Mouse (Mus musculus): Measurements from ENCODE around the gene Ddx23. TPM values are rescaled to one million over a fixed set of nuclear protein-coding genes. Genes with fewer than 3 reads are reported as not detected.

The Ddx23 gene
- polyA plus RNA-seq, 1 experiment from 2014 or later: 27.3 TPM

DNA sequence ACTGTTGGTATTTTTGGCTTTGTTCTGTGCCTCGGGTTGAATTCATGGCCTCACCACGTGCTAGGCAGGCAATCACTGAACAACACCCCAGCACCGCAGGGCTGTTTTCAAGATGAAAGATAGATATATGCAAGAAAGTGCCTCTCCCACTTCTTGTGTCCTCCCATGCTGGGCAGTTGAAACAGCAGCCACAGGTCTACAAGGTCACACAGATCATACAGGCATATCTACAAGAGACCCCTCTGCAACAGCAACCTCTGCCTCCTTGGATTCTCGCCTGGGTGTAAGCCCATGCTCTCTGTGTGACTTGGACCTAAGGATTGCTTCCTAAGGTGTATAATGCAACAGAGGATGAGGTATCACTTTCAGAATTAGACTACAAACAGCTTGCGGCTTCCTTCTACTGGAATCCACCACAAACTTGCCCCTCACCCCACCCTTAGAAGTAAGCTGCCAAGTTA, 39.3 kb downstream of the Ddx23 start:
- no peaks in the 10 kb centered on the region for H3K9me3 ChIP-seq
- no peak overlapping the region for H3K4me3 ChIP-seq
- peaks cover 48% of the 10 kb centered on the region for H3K27me3 ChIP-seq (ENCODE audit: poor library complexity, severe bottlenecking)
- WGBS: 62% methylated on average over 5 of the region's 5 CpGs
- no peaks in the 10 kb centered on the region for H3K36me3 ChIP-seq (replicated peaks)
- no peak for DNase-seq (ENCODE audit: extremely low spot score, low spot score)
- H3K4me1 ChIP-seq: peaks cover 31% of the 10 kb centered on the region
- no peak overlapping the region for H3K27ac ChIP-seq

GRCm38 (mm10) chr15:98622721-98623120, 40.0 kb downstream of the Ddx23 start:
- no peak for DNase-seq (ENCODE audit: extremely low spot score, low spot score)
- Histone ChIP-seq H3K4me1 (peaks cover 26% of the 10 kb centered on the region), H3K27me3 (ENCODE audit: poor library complexity, severe bottlenecking) (peaks cover 45% of the 10 kb centered on the region), H3K27ac (no peak overlapping the region), H3K4me3 (no peak overlapping the region), H3K36me3 (replicated peaks) (no peaks in the 10 kb centered on the region), H3K9me3 (no peaks in the 10 kb centered on the region)
- WGBS: 15% methylated on average over 6 of the region's 6 CpGs

GRCm38 (mm10) chr15:98622199-98622598, 40.5 kb downstream of the Ddx23 start:
- Histone ChIP-seq H3K4me3 (no peak overlapping the region), H3K27me3 (ENCODE audit: poor library complexity, severe bottlenecking) (peaks cover 40% of the 10 kb centered on the region), H3K4me1 (peaks cover 29% of the 10 kb centered on the region), H3K36me3 (replicated peaks) (no peaks in the 10 kb centered on the region), H3K27ac (no peak overlapping the region), H3K9me3 (no peaks in the 10 kb centered on the region)
- no peak for DNase-seq (ENCODE audit: extremely low spot score, low spot score)
- 8% methylated on average over 7 of the region's 7 CpGs for WGBS

GRCm38 (mm10) chr15:98617176-98617537, 45.5 kb downstream of the Ddx23 start:
- H3K4me3 ChIP-seq: peak overlapping the region; percentile 9; the same call in 1 of the 2 replicates

DNA sequence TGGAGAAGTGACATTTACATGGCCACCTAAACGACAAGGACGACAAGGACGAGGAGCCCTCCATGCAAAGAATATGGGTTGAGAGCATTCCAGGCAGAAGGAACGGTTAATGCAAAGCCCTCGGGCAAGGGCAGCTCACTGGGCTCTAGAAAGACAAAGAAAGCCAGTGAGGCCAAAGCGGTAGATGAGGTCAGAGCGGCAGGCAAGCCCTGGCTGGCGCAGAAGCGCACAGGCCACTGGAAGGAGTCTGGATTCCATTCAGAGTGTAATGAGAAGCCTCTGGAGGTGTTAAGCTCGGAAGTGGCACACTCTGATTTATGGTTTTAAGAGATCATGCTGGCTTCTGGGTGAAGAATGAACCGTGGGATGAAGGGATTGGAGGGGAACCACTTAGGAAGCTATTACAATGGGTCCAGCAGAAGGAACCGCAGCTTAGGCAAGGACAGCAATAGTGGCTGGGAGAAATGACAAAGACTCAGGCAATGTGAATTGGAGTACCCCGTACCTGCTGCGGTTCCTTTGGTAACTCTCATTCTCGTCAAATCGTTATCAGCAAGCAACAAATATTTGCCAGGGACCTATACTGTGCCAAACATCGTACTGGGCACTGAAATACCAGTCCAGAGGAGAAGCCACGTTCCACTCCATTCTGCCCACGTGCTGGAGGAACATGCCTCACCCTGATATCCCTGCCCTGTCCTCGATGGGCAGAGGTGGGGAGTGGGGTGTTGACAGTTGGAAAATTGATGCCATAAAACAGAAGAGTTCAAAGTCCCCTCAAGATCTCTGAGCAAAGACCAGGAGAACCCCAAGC, 46.1 kb downstream of the Ddx23 start:
- H3K36me3 ChIP-seq (replicated peaks): no peaks in the 10 kb centered on the region
- DNase-seq (ENCODE audit: extremely low spot score, low spot score): no peak
- H3K4me3 ChIP-seq: peak overlapping the region; percentile 9; the same call in 1 of the 2 replicates
- peak overlapping the region; percentile 48; the same call in 1 of the 2 replicates for H3K27ac ChIP-seq
- WGBS: 42% methylated on average over 20 of the region's 20 CpGs
- H3K4me1 ChIP-seq: peaks cover 26% of the 10 kb centered on the region
- no peaks in the 10 kb centered on the region for H3K9me3 ChIP-seq
- H3K27me3 ChIP-seq (ENCODE audit: poor library complexity, severe bottlenecking): peaks cover 21% of the 10 kb centered on the region

More at GRCm38 (mm10) chr15:98617176-98617537, 45.5 kb downstream of the Ddx23 start:
- Histone ChIP-seq H3K36me3 (replicated peaks) (no peaks in the 10 kb centered on the region), H3K27me3 (ENCODE audit: poor library complexity, severe bottlenecking) (peaks cover 22% of the 10 kb centered on the region), H3K27ac (peak overlapping the region; percentile 3; the same call in 1 of the 2 replicates), H3K9me3 (no peaks in the 10 kb centered on the region), H3K4me1 (peaks cover 28% of the 10 kb centered on the region)
- 2% methylated on average over 12 of the region's 12 CpGs for whole genome bisulfite sequencing
- peak; percentile 83 for DNase-seq (ENCODE audit: extremely low spot score, low spot score)

DNA sequence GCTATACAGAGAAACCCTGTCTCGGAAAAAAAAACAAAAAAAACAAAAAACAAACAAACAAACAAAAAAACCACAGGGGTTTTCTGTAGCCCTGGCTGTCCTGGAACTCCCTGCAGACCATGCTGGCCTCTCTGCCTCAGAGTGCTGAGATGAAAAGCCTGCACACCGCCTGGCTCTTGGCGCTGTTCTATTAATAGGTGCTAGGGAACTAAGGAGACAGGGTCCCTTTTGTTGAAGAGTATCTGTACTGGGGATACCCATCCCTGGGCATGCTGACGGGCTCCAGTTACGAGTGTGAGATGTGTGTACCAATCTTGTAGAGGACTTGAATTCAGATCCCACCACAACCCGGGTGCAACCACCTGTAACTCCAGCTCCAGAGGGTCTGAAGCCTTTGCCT, 46.9 kb downstream of the Ddx23 start:
- no peak for DNase-seq (ENCODE audit: extremely low spot score, low spot score)
- Histone ChIP-seq H3K4me3 (no peak overlapping the region), H3K36me3 (replicated peaks) (no peaks in the 10 kb centered on the region), H3K27ac (no peak overlapping the region), H3K9me3 (no peaks in the 10 kb centered on the region), H3K4me1 (peaks cover 26% of the 10 kb centered on the region), H3K27me3 (ENCODE audit: poor library complexity, severe bottlenecking) (peaks cover 23% of the 10 kb centered on the region)
- WGBS: 69% methylated on average over 6 of the region's 6 CpGs

GRCm38 (mm10) chr15:98614971-98615370, 47.7 kb downstream of the Ddx23 start:
- Histone ChIP-seq H3K27me3 (ENCODE audit: poor library complexity, severe bottlenecking) (peaks cover 31% of the 10 kb centered on the region), H3K27ac (no peak overlapping the region), H3K9me3 (no peaks in the 10 kb centered on the region), H3K4me3 (no peak overlapping the region), H3K36me3 (replicated peaks) (no peaks in the 10 kb centered on the region), H3K4me1 (peaks cover 32% of the 10 kb centered on the region)
- no peak for DNase-seq (ENCODE audit: extremely low spot score, low spot score)
- WGBS: 61% methylated on average over 6 of the region's 6 CpGs

- no peaks in the 10 kb centered on the region for H3K9me3 ChIP-seq
- H3K27ac ChIP-seq: no peak overlapping the region
- no peaks in the 10 kb centered on the region for H3K36me3 ChIP-seq (replicated peaks)
- peaks cover 35% of the 10 kb centered on the region for H3K27me3 ChIP-seq (ENCODE audit: poor library complexity, severe bottlenecking)
- peaks cover 36% of the 10 kb centered on the region for H3K4me1 ChIP-seq
- WGBS: 82% methylated on average over 9 of the region's 9 CpGs
- H3K4me3 ChIP-seq: no peak overlapping the region
- no peak for DNase-seq (ENCODE audit: extremely low spot score, low spot score)
These were observed 48.1 kb downstream of the Ddx23 start for GRCm38 (mm10) chr15:98614551-98614950.

GRCm38 (mm10) chr15:98612229-98612628, 50.5 kb downstream of the Ddx23 start:
- peaks cover 50% of the 10 kb centered on the region for H3K4me1 ChIP-seq
- no peak for DNase-seq (ENCODE audit: extremely low spot score, low spot score)
- no peak overlapping the region for H3K4me3 ChIP-seq
- WGBS: 91% methylated on average over 3 of the region's 3 CpGs
- H3K36me3 ChIP-seq (replicated peaks): no peaks in the 10 kb centered on the region
- no peak overlapping the region for H3K27ac ChIP-seq
- H3K9me3 ChIP-seq: no peaks in the 10 kb centered on the region
- H3K27me3 ChIP-seq (ENCODE audit: poor library complexity, severe bottlenecking): peaks cover 32% of the 10 kb centered on the region

GRCm38 (mm10) chr15:98610131-98610633, 52.5 kb downstream of the Ddx23 start:
- Histone ChIP-seq H3K4me1 (peaks cover 43% of the 10 kb centered on the region), H3K4me3 (peak overlapping the region; percentile 74), H3K27me3 (ENCODE audit: poor library complexity, severe bottlenecking) (peaks cover 20% of the 10 kb centered on the region), H3K9me3 (no peaks in the 10 kb centered on the region), H3K36me3 (replicated peaks) (peaks cover 18% of the 10 kb centered on the region), H3K27ac (peak overlapping the region; percentile 97)
- peak; percentile 44 for DNase-seq (ENCODE audit: extremely low spot score, low spot score)
- 2% methylated on average over 12 of the region's 12 CpGs for WGBS

- DNase-seq (ENCODE audit: extremely low spot score, low spot score): peak; percentile 86
- Histone ChIP-seq H3K9me3 (no peaks in the 10 kb centered on the region), H3K4me1 (peaks cover 38% of the 10 kb centered on the region), H3K27me3 (ENCODE audit: poor library complexity, severe bottlenecking) (peaks cover 17% of the 10 kb centered on the region), H3K27ac (peak within 1 kb of the TSS; percentile 97), H3K4me3 (peak within 1 kb of the TSS; percentile 74), H3K36me3 (replicated peaks) (peaks cover 24% of the 10 kb centered on the region)
- WGBS: under 1% methylated on average over 70 of the region's 75 CpGs
These were observed 53.2 kb downstream of the Ddx23 start, which contains the start of gene Adcy6 for GRCm38 (mm10) chr15:98609331-98610130. TSS of gene Adcy6 (minus strand) at chr15:98610076.

- Histone ChIP-seq H3K36me3 (replicated peaks) (peaks cover 31% of the 10 kb centered on the region), H3K27me3 (ENCODE audit: poor library complexity, severe bottlenecking) (peaks cover 17% of the 10 kb centered on the region), H3K9me3 (no peaks in the 10 kb centered on the region), H3K4me3 (peak overlapping the region; percentile 74), H3K4me1 (peaks cover 39% of the 10 kb centered on the region), H3K27ac (peak overlapping the region; percentile 97)
- WGBS: 0% methylated on average over 12 of the region's 26 CpGs
- peak; percentile 44 for DNase-seq (ENCODE audit: extremely low spot score, low spot score)
These were observed 53.9 kb downstream of the Ddx23 start for GRCm38 (mm10) chr15:98608784-98609250.

Data from forebrain, embryonic 10.5 days (tissue).